Mouse (Mus musculus): Measurements from ENCODE around the gene Ttc23l.
"Not testable (repeated sequence)": the region's sequence is repeated elsewhere in the genome, so short reads cannot be mapped to it uniquely, and the experiment has no call there.

The Ttc23l gene

GRCm38 (mm10) chr15:10558465-10558864, at the start of gene Ttc23l:
Gene Ttc23l (minus strand): TSS chr15:10558668.
- no peak for DNase-seq (ENCODE audit: low spot score in 2 of 2)

GRCm38 (mm10) chr15:10599413-10599812, 40.9 kb upstream of the Ttc23l start:
- DNase-seq (ENCODE audit: low spot score in 2 of 2): no peak

- DNase-seq (ENCODE audit: low spot score in 2 of 2): no peak
Measured at GRCm38 (mm10) chr15:10598259-10599225, 40.1 kb upstream of the Ttc23l start.

GRCm38 (mm10) chr15:10596871-10597270, 38.4 kb upstream of the Ttc23l start:
- DNase-seq (ENCODE audit: low spot score in 2 of 2): no peak

- no peak for DNase-seq (ENCODE audit: low spot score in 2 of 2)
Measured at GRCm38 (mm10) chr15:10595408-10595807, 36.9 kb upstream of the Ttc23l start.

- no peak for DNase-seq (ENCODE audit: low spot score in 2 of 2)
Measured at GRCm38 (mm10) chr15:10594910-10595309, 36.4 kb upstream of the Ttc23l start.

GRCm38 (mm10) chr15:10593094-10593493, 34.6 kb upstream of the Ttc23l start:
- DNase-seq (ENCODE audit: low spot score in 2 of 2): no peak

GRCm38 (mm10) chr15:10586565-10586964, 28.1 kb upstream of the Ttc23l start:
- DNase-seq (ENCODE audit: low spot score in 2 of 2): no peak

GRCm38 (mm10) chr15:10584359-10585187, 26.1 kb upstream of the Ttc23l start:
- DNase-seq (ENCODE audit: low spot score in 2 of 2): no peak

GRCm38 (mm10) chr15:10583408-10583807, 24.9 kb upstream of the Ttc23l start:
- DNase-seq (ENCODE audit: low spot score in 2 of 2): no peak

GRCm38 (mm10) chr15:10579159-10579558, 20.7 kb upstream of the Ttc23l start:
- no peak for DNase-seq (ENCODE audit: low spot score in 2 of 2)

- DNase-seq (ENCODE audit: low spot score in 2 of 2): no peak
Measured at GRCm38 (mm10) chr15:10566486-10566885, 8.0 kb upstream of the Ttc23l start.

GRCm38 (mm10) chr15:10564201-10564600, 5.7 kb upstream of the Ttc23l start:
- no peak for DNase-seq (ENCODE audit: low spot score in 2 of 2)

GRCm38 (mm10) chr15:10562281-10562680, 3.8 kb upstream of the Ttc23l start:
- DNase-seq (ENCODE audit: low spot score in 2 of 2): no peak

- no peak for DNase-seq (ENCODE audit: low spot score in 2 of 2)
Measured at GRCm38 (mm10) chr15:10560005-10560404, 1.5 kb upstream of the Ttc23l start.

GRCm38 (mm10) chr15:10554336-10554735, 4.1 kb downstream of the Ttc23l start:
- DNase-seq (ENCODE audit: low spot score in 2 of 2): no peak

- no peak for DNase-seq (ENCODE audit: low spot score in 2 of 2)
Measured at GRCm38 (mm10) chr15:10540271-10541088, 18.0 kb downstream of the Ttc23l start.

GRCm38 (mm10) chr15:10535969-10536368, 22.5 kb downstream of the Ttc23l start:
- no peak for DNase-seq (ENCODE audit: low spot score in 2 of 2)

- DNase-seq (ENCODE audit: low spot score in 2 of 2): no peak
Measured at GRCm38 (mm10) chr15:10534591-10534990, 23.9 kb downstream of the Ttc23l start.

- not testable (repeated sequence) for DNase-seq (ENCODE audit: low spot score in 2 of 2)
Measured at GRCm38 (mm10) chr15:10533361-10533760, 25.1 kb downstream of the Ttc23l start.

- DNase-seq (ENCODE audit: low spot score in 2 of 2): no peak
Measured at GRCm38 (mm10) chr15:10531352-10531751, 27.1 kb downstream of the Ttc23l start.

- DNase-seq (ENCODE audit: low spot score in 2 of 2): no peak
Measured at GRCm38 (mm10) chr15:10525896-10526295, 32.6 kb downstream of the Ttc23l start.
